Mouse (Mus musculus) testis, adult 2 months (tissue): ENCODE results near the gene Pdf. TPM values are rescaled to one million over a fixed set of nuclear protein-coding genes. Genes with fewer than 3 reads are reported as not detected.
"Not testable (repeated sequence)": the region's sequence is repeated elsewhere in the genome, so short reads cannot be mapped to it uniquely, and the experiment has no call there.

ENCODE experiments used
- H3K27ac ChIP-seq: fragments of 200-500 bp; 2 replicates; pipeline ENCODE4 v1.5.1; 2012; ENCODE audit warnings: low read depth, low read length; ENCODE audit not compliant: control insufficient read depth, insufficient read depth
- H3K27me3 ChIP-seq: fragments of 200-500 bp; 2 replicates; pipeline ENCODE4 v1.6.1; 2012; ENCODE audit warnings: mild to moderate bottlenecking, low read length, moderate library complexity; ENCODE audit not compliant: control insufficient read depth, insufficient read depth
- H3K36me3 ChIP-seq: fragments of 200-500 bp; 2 replicates; pipeline ENCODE4 v1.6.1; 2012; ENCODE audit warnings: mild to moderate bottlenecking, low read length; ENCODE audit not compliant: control insufficient read depth, insufficient read depth
- H3K4me1 ChIP-seq: fragments of 200-500 bp; 2 replicates; pipeline ENCODE4 v1.6.1; 2012; ENCODE audit warnings: low read length; ENCODE audit not compliant: control insufficient read depth, insufficient read depth
- H3K4me3 ChIP-seq: fragments of 200-500 bp; 2 replicates; pipeline ENCODE4 v1.5.1; 2012; ENCODE audit warnings: low read depth, mild to moderate bottlenecking, low read length, moderate library complexity, mixed read lengths; ENCODE audit not compliant: control insufficient read depth
- CTCF ChIP-seq: fragments of 200-500 bp; IDR thresholded peaks from 2 replicates; pipeline ENCODE4 v1.5.1; 2012; ENCODE audit warnings: low read depth, mild to moderate bottlenecking, inconsistent platforms, low read length, moderate library complexity; ENCODE audit not compliant: control insufficient read depth, insufficient read depth, insufficient replicate concordance
- POLR2A ChIP-seq: fragments of 200-500 bp; IDR thresholded peaks from 2 replicates; pipeline ENCODE4 v1.6.1; 2012; ENCODE audit warnings: low read depth, mild to moderate bottlenecking, inconsistent platforms, low read length, moderate library complexity; ENCODE audit not compliant: control insufficient read depth
- polyA plus RNA-seq: library from polyadenylated mRNA; depleted of rRNA; stranded (reverse); fragments of >200 nt; gene quantifications from 2 replicates; pipeline ENCODE4 v1.2.3, GENCODE M21; 2012; rRNA removed

Pdf gene
- polyA plus RNA-seq, 1 experiment: 1.8 TPM

- Histone ChIP-seq H3K36me3 (peaks cover 1% of the 10 kb centered on the region), H3K27me3 (no peaks in the 10 kb centered on the region), H3K4me1 (no peaks in the 10 kb centered on the region), H3K4me3 (no peak overlapping the region), H3K27ac (no peak overlapping the region)
- no peak for TF ChIP-seq CTCF
- TF ChIP-seq POLR2A: no peak
These were observed 33.5 kb downstream of the Pdf start for GRCm38 (mm10) chr8:107014915-107015314.

DNA sequence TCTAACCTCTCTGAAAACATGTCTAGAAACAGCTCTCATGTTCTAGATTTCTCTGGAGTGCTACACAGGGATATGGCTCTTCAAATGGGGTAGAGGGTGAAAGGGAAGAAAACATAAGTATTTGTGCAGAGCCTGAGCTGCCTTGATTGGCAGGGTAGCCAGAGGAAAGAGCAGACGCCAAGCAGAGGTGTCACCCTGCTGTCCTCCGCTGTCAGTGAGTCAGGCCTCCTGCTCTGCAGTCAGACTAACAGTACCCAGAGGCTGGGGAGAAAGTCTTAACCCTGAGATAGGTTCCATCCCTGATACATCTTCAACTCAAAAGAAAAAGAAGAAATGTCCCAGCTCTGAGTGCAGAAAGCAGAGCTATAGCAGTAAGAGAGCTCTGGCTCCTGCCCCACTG, 35.7 kb downstream of the Pdf start:
- Histone ChIP-seq H3K4me3 (no peak overlapping the region), H3K4me1 (no peaks in the 10 kb centered on the region), H3K27ac (no peak overlapping the region), H3K36me3 (peaks cover 3% of the 10 kb centered on the region), H3K27me3 (no peaks in the 10 kb centered on the region)
- no peak for TF ChIP-seq POLR2A
- TF ChIP-seq CTCF: no peak

- TF ChIP-seq CTCF: no peak
- TF ChIP-seq POLR2A: no peak
- H3K27me3 ChIP-seq: no peaks in the 10 kb centered on the region
- no peak overlapping the region for H3K4me3 ChIP-seq
- no peaks in the 10 kb centered on the region for H3K4me1 ChIP-seq
- no peak overlapping the region for H3K27ac ChIP-seq
- H3K36me3 ChIP-seq: peaks cover 3% of the 10 kb centered on the region; the same call in 1 of the 2 replicates
These were observed 40.6 kb downstream of the Pdf start for GRCm38 (mm10) chr8:107007795-107008194.

GRCm38 (mm10) chr8:107002532-107002931, 45.9 kb downstream of the Pdf start:
- H3K27ac ChIP-seq: no peak overlapping the region
- H3K36me3 ChIP-seq: peaks cover 3% of the 10 kb centered on the region
- peak; percentile 78; the same call in 1 of the 2 replicates for TF ChIP-seq CTCF
- no peak for TF ChIP-seq POLR2A
- no peak overlapping the region for H3K4me3 ChIP-seq
- no peaks in the 10 kb centered on the region for H3K27me3 ChIP-seq
- no peaks in the 10 kb centered on the region for H3K4me1 ChIP-seq

GRCm38 (mm10) chr8:106999068-106999467, 49.3 kb downstream of the Pdf start:
- TF ChIP-seq CTCF: no peak
- TF ChIP-seq POLR2A: no peak
- Histone ChIP-seq H3K27ac (no peak overlapping the region), H3K4me3 (no peak overlapping the region), H3K27me3 (no peaks in the 10 kb centered on the region), H3K36me3 (peaks cover 3% of the 10 kb centered on the region), H3K4me1 (no peaks in the 10 kb centered on the region)

GRCm38 (mm10) chr8:106997416-106997815, 51.0 kb downstream of the Pdf start:
- Histone ChIP-seq H3K4me1 (no peaks in the 10 kb centered on the region), H3K4me3 (no peak overlapping the region), H3K36me3 (peaks cover 3% of the 10 kb centered on the region), H3K27me3 (no peaks in the 10 kb centered on the region), H3K27ac (no peak overlapping the region)
- TF ChIP-seq POLR2A (no peak), CTCF (no peak)

DNA sequence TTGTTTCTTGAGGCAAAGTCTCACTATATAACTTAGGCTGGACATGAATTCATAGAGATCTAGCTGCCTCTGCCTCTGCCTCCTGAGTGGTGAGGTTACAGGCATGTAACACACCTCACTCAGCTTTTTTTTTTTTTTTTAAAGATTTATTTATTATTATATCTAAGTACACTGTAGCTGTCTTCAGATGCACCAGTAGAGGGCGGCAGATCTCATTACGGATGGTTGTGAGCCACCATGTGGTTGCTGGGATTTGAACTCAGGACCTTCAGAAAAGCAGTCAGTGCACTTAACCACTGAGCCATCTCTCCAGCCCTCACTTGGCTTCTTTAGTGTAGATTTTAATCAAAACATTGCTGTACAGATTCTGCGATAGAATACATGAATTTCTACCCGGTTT, 52.1 kb downstream of the Pdf start:
- H3K4me3 ChIP-seq, H3K27ac ChIP-seq, H3K36me3 ChIP-seq, H3K4me1 ChIP-seq, H3K27me3 ChIP-seq: not testable (repeated sequence)

Other genes with a start within 250 kb of the Pdf start
- gene Has3, start 178.4 kb downstream of the Pdf start, polyA plus RNA-seq: 0.35 and 0.43 TPM in 2 replicates
- gene Utp4, start 155.0 kb downstream of the Pdf start, polyA plus RNA-seq: 26.1 and 27.4 TPM in 2 replicates
- gene Sntb2, start 112.9 kb downstream of the Pdf start, polyA plus RNA-seq: 13.4 and 14.4 TPM in 2 replicates
- 97.0 and 104 TPM in 2 replicates for gene Vps4a, start 17.4 kb downstream of the Pdf start, polyA plus RNA-seq
- 78.6 and 87.1 TPM in 2 replicates for gene Cog8, start 8.1 kb upstream of the Pdf start, polyA plus RNA-seq
- gene Nip7, start 8.3 kb upstream of the Pdf start, polyA plus RNA-seq: 32.1 and 37.3 TPM in 2 replicates
- gene Tmed6, start 17.0 kb upstream of the Pdf start, polyA plus RNA-seq: 92.7 and 108 TPM in 2 replicates
- 13.6 and 14.1 TPM in 2 replicates for gene Terf2, start 47.9 kb upstream of the Pdf start, polyA plus RNA-seq
- 31.2 and 31.4 TPM in 2 replicates for gene Cyb5b, start 102.0 kb upstream of the Pdf start, polyA plus RNA-seq
- gene Nfat5, start 244.9 kb upstream of the Pdf start, polyA plus RNA-seq: 14.8 and 21.4 TPM in 2 replicates